Mouse (Mus musculus) MEL (cell line): ENCODE data around the gene Pdia2.

ENCODE experiments used
- CHD2 ChIP-seq: IDR thresholded peaks from 2 replicates; pipeline ENCODE4 v1.6.1; 2011; ENCODE audit warnings: low read length, improper control_type of control experiment
- CTCF ChIP-seq, 3 experiments: IDR thresholded peaks in 2 of 3; conservative IDR thresholded peaks in 1 of 3; 2 replicates each; pipeline ENCODE4 v1.5.1; 2011 to 2012; ENCODE audit warnings: low read length in 3 of 3, low read depth in 2 of 3, mild to moderate bottlenecking in 2 of 3, improper control_type of control experiment in 1 of 3, inconsistent platforms in 1 of 3, mixed read lengths in 1 of 3, moderate library complexity in 1 of 3; ENCODE audit not compliant: control insufficient read depth in 1 of 3, insufficient read depth in 1 of 3, poor library complexity in 1 of 3, severe bottlenecking in 1 of 3
- EP300 ChIP-seq, 2 experiments: IDR thresholded peaks; 2 replicates each; pipeline ENCODE4 v1.6.1; 2011; ENCODE audit warnings: improper control_type of control experiment in 2 of 2, low read length in 2 of 2, low read depth in 1 of 2, mild to moderate bottlenecking in 1 of 2
- GATA1 ChIP-seq: IDR thresholded peaks from 2 replicates; pipeline ENCODE4 v1.6.1; 2011; ENCODE audit warnings: low read depth, low read length, improper control_type of control experiment
- HCFC1 ChIP-seq: IDR thresholded peaks from 2 replicates; pipeline ENCODE4 v1.6.1; 2012; ENCODE audit warnings: low read depth, mild to moderate bottlenecking, inconsistent platforms, low read length, improper control_type of control experiment, moderate library complexity
- MAX ChIP-seq: IDR thresholded peaks from 2 replicates; pipeline ENCODE4 v1.6.1; 2011; ENCODE audit warnings: low read length, improper control_type of control experiment
- MXI1 ChIP-seq: IDR thresholded peaks from 2 replicates; pipeline ENCODE4 v1.6.1; 2011; ENCODE audit warnings: mild to moderate bottlenecking, low read depth, low read length, improper control_type of control experiment
- POLR2A ChIP-seq, 2 experiments: IDR thresholded peaks; 2 replicates each; pipeline ENCODE4 v1.6.1; 2011 to 2012; ENCODE audit warnings: low read length in 2 of 2, mild to moderate bottlenecking in 2 of 2, control low read depth in 1 of 2, improper control_type of control experiment in 1 of 2, low read depth in 1 of 2, moderate library complexity in 1 of 2; ENCODE audit not compliant: control insufficient read depth in 1 of 2, insufficient read depth in 1 of 2, poor library complexity in 1 of 2
- RAD21 ChIP-seq: IDR thresholded peaks from 2 replicates; pipeline ENCODE4 v1.6.1; 2011; ENCODE audit warnings: mild to moderate bottlenecking, low read depth, low read length, improper control_type of control experiment
- SMC3 ChIP-seq: IDR thresholded peaks from 2 replicates; pipeline ENCODE4 v1.6.1; 2011; ENCODE audit warnings: low read depth, low read length, improper control_type of control experiment
- TAL1 ChIP-seq: IDR thresholded peaks from 2 replicates; pipeline ENCODE4 v1.6.1; 2012; ENCODE audit warnings: mild to moderate bottlenecking, inconsistent platforms, low read length, moderate library complexity, mixed read lengths
- ZKSCAN1 ChIP-seq: IDR thresholded peaks from 2 replicates; pipeline ENCODE4 v1.6.1; 2012; ENCODE audit warnings: low read depth, mild to moderate bottlenecking, inconsistent platforms, low read length, improper control_type of control experiment, moderate library complexity
- ZMIZ1 ChIP-seq: IDR thresholded peaks from 2 replicates; pipeline ENCODE4 v1.6.1; 2012; ENCODE audit warnings: low read depth, mild to moderate bottlenecking, inconsistent platforms, low read length, improper control_type of control experiment, moderate library complexity

- peak; percentile 79 for TF ChIP-seq RAD21
- TF ChIP-seq CTCF (IDR thresholded peaks at IDR 0.05 in 2 of 3, conservative IDR thresholded peaks at IDR 0.05 in 1 of 3; ENCODE audit: control insufficient read depth in 1 of 3, insufficient read depth in 1 of 3, low read depth in 2 of 3, low read length in 3 of 3, poor library complexity in 1 of 3, severe bottlenecking in 1 of 3), result peak; percentile 76 to 85 (median 79)
- no peak for TF ChIP-seq TAL1
- TF ChIP-seq MAX, result 0 out of 2 replicates have a peak, but pooled peaks have one; percentile 21
- TF ChIP-seq MXI1, result no peak
- 0 out of 2 replicates have a peak, but pooled peaks have one; percentile 19 for TF ChIP-seq GATA1
- TF ChIP-seq ZKSCAN1, result 0 out of 2 replicates have a peak, but pooled peaks have one; percentile 16
- no peak for TF ChIP-seq ZMIZ1
- peak; percentile 69 for TF ChIP-seq SMC3
- no peak for TF ChIP-seq POLR2A (IDR thresholded peaks at IDR 0.05; ENCODE audit: control insufficient read depth in 1 of 2, insufficient read depth in 1 of 2, low read depth in 1 of 2, low read length in 2 of 2, poor library complexity in 1 of 2)
- TF ChIP-seq HCFC1, result no peak
- TF ChIP-seq CHD2, result no peak
- 0 out of 4 replicates have a peak, but pooled peaks have one; percentile 4 to 21 for TF ChIP-seq EP300 (IDR thresholded peaks at IDR 0.05; ENCODE audit: low read depth in 1 of 2, low read length in 2 of 2)
Observed at GRCm38 (mm10) chr17:26232863-26233262, 34.0 kb upstream of the Pdia2 start.
